Mouse (Mus musculus): ENCODE measurements around the gene Prkaca. TPM values are rescaled to one million over a fixed set of nuclear protein-coding genes. Genes with fewer than 3 reads are reported as not detected.

Gene Prkaca
- total and polyA plus RNA-seq, 2 experiments: 23.0 to 47.8 TPM

DNA sequence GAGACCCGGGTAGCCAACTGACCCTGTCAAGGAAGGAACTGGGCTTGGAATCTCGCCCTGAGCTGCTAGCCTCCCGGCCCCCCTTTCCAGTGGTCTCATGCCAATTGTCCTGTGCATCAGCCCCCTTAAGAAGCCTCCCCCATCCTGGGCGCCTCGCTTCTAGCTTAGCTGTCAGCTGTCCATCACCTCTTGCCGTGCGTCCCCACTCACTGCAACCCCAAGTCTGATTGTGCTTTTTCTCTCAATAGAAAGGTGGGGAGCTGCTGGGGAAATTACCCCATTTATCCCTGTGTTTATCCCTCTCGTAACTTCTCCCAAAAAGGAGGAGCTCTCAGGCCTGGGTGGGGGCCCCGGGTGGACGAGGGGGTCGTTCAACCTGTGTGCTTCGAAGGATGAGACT, 23.2 kb downstream of the Prkaca start:
- no peak for DNase-seq (ENCODE audit: extremely low read depth, low read depth, low spot score)
- Histone ChIP-seq H3K9ac (ENCODE audit: low read depth, low read length) (no peak overlapping the region), H3K27me3 (ENCODE audit: control insufficient read depth, insufficient read depth, low read length) (no peaks in the 10 kb centered on the region), H3K4me3 (ENCODE audit: insufficient read depth, low read depth, low read length) (no peak overlapping the region), H3K36me3 (ENCODE audit: control insufficient read depth, insufficient read depth, low read length) (peaks cover 9% of the 10 kb centered on the region), H3K79me2 (ENCODE audit: control insufficient read depth, insufficient read depth, low read length) (no peaks in the 10 kb centered on the region), H3K4me1 (ENCODE audit: control insufficient read depth, insufficient read depth, low read length) (peaks cover 12% of the 10 kb centered on the region), H3K27ac (replicated peaks; ENCODE audit: insufficient read depth, low read depth, low read length) (no peak overlapping the region)
- 60% methylated on average over 12 of the region's 12 CpGs for WGBS
- no peak for TF ChIP-seq POLR2A (IDR thresholded peaks at IDR 0.05; ENCODE audit: extremely low read depth, insufficient read depth, low read length)
- TF ChIP-seq CTCF (IDR thresholded peaks at IDR 0.05; ENCODE audit: low read depth, low read length): no peak

DNA sequence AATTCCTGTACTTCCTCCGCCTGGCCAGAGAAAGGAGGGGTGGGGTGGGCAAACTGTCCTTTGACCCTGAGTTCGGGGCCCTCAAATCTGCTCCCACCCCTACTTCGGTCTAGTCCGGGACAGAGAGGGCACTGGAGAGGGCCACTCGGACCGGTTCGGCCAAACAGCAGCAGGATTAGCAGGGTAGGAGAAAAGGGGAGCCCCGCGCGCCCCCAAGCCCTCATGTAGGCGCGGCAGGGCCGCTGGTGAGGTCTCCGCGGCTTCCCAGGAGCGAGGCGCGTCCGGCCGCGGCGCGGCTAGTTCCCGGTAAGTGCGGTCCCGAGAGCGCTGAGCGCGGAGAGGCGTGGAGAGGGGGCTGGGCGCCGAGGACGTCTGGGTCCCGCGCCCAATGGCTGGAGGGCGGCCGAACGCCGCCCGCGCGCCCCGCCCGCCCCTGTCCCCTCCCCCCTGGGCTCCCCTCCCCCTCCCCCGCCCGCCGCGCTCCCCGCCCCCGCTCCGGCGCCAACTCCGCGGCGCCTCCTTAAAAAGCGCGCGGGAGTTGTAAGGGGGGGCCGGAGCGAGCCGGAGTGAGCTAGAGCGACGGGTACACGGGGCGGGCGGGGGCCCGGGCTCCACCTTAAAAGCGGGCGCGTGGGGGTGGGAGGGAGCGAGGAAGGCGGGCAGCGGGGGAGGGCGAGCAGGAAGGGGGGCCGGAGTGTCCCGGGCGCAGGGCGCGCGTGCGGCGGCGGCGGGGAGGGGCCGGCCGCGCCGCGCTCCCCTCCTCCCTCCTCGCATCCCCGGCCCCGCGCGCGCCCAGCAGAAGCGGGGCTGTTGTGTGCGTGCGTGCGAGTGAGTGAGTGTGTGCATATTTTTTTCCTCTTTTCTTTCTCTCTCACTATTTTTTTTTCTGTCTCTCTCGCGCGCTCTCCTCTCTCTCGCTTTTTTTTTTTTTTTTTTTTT, 24.0 kb downstream of the Prkaca start:
- H3K79me2 ChIP-seq (ENCODE audit: control insufficient read depth, insufficient read depth, low read length): no peaks in the 10 kb centered on the region
- DNase-seq (ENCODE audit: extremely low read depth, low read depth, low spot score): peak; percentile 70
- peaks cover 5% of the 10 kb centered on the region for H3K36me3 ChIP-seq (ENCODE audit: control insufficient read depth, insufficient read depth, low read length)
- no peaks in the 10 kb centered on the region for H3K27me3 ChIP-seq (ENCODE audit: control insufficient read depth, insufficient read depth, low read length)
- peaks cover 12% of the 10 kb centered on the region for H3K4me1 ChIP-seq (ENCODE audit: control insufficient read depth, insufficient read depth, low read length)
- 1% methylated on average over 58 of the region's 103 CpGs for WGBS
- TF ChIP-seq POLR2A (IDR thresholded peaks at IDR 0.05; ENCODE audit: extremely low read depth, insufficient read depth, low read length) (peak; percentile 87), CTCF (IDR thresholded peaks at IDR 0.05; ENCODE audit: low read depth, low read length) (no peak)
- H3K27ac ChIP-seq (replicated peaks; ENCODE audit: insufficient read depth, low read depth, low read length): peak overlapping the region; percentile 84
- H3K9ac ChIP-seq (ENCODE audit: low read depth, low read length): peak overlapping the region; percentile 99
- peak overlapping the region; percentile 91 for H3K4me3 ChIP-seq (ENCODE audit: insufficient read depth, low read depth, low read length)

DNA sequence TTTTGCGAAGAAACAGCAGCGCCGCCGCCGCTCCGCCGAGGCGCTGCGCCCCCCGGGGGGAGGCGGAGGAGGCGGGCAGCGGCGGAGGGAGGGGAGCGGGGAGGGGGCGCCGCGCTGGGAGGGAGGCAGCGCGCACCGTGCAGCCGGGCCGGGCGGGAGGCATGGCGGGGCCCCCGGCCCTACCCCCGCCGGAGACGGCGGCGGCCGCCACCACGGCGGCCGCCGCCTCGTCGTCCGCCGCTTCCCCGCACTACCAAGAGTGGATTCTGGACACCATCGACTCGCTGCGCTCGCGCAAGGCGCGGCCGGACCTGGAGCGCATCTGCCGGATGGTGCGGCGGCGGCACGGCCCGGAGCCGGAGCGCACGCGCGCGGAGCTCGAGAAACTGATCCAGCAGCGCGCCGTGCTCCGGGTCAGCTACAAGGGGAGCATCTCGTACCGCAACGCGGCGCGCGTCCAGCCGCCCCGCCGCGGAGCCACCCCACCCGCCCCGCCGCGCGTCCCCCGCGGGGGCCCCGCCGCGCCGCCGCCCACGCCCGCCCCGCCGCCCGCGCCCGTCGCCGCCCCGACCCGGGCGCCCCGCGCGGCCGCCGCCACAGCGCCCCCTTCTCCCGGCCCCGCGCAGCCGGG, 24.8 kb downstream of the Prkaca start, which contains the start of gene Samd1:
Gene Samd1 (plus strand): TSS at position 162 of the 631 bp plus-strand sequence.
- no peak for TF ChIP-seq CTCF (IDR thresholded peaks at IDR 0.05; ENCODE audit: low read depth, low read length)
- TF ChIP-seq POLR2A (IDR thresholded peaks at IDR 0.05; ENCODE audit: extremely low read depth, insufficient read depth, low read length): no peak
- Histone ChIP-seq H3K4me1 (ENCODE audit: control insufficient read depth, insufficient read depth, low read length) (peaks cover 12% of the 10 kb centered on the region), H3K27me3 (ENCODE audit: control insufficient read depth, insufficient read depth, low read length) (no peaks in the 10 kb centered on the region), H3K36me3 (ENCODE audit: control insufficient read depth, insufficient read depth, low read length) (no peaks in the 10 kb centered on the region; the same call in 1 of the 2 replicates), H3K4me3 (ENCODE audit: insufficient read depth, low read depth, low read length) (peak within 1 kb of the TSS; percentile 91), H3K27ac (replicated peaks; ENCODE audit: insufficient read depth, low read depth, low read length) (peak within 1 kb of the TSS; percentile 84), H3K9ac (ENCODE audit: low read depth, low read length) (peak within 1 kb of the TSS; percentile 99), H3K79me2 (ENCODE audit: control insufficient read depth, insufficient read depth, low read length) (no peaks in the 10 kb centered on the region)
- WGBS: 17% methylated on average over 101 of the region's 112 CpGs
- no peak for DNase-seq (ENCODE audit: extremely low read depth, low read depth, low spot score)

DNA sequence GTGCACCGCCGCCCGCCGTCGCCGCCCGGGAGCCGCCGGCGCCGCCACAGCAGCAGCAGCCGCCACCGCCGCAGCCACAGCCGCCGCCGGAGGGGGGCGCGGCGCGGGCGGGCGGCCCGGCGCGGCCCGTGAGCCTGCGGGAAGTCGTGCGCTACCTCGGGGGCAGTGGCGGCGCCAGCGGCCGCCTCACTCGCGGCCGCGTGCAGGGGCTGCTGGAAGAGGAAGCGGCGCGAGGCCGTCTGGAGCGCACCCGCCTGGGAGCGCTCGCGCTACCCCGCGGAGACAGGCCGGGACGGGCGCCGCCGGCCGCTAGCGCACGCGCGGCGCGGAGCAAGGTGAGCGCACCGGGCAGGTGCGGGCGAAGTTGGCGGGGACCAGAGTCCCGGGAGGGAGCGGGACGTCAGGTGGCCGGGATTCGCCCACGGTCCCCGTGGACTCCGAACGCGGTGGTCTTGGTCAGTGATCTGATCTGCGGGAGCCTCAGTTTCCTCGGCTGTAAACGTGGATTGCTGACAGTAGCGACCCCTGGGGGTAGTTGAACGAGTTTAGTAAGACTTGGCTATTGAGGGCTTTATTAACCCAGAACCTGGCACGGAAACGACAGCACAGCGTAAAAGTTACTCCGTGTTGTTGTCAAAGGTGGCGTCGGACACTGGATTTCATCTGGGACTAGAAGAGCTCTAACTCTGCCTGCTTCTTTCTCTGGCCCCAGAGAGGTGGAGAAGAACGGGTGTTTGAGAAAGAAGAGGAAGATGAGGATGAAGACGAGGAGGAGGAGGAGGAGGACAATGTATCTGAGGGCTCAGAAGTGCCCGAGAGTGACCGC, 25.7 kb downstream of the Prkaca start:
- H3K36me3 ChIP-seq (ENCODE audit: control insufficient read depth, insufficient read depth, low read length): no peaks in the 10 kb centered on the region; the same call in 1 of the 2 replicates
- peaks cover 21% of the 10 kb centered on the region for H3K4me1 ChIP-seq (ENCODE audit: control insufficient read depth, insufficient read depth, low read length)
- H3K27me3 ChIP-seq (ENCODE audit: control insufficient read depth, insufficient read depth, low read length): no peaks in the 10 kb centered on the region
- 10% methylated on average over 89 of the region's 92 CpGs for WGBS
- TF ChIP-seq CTCF (IDR thresholded peaks at IDR 0.05; ENCODE audit: low read depth, low read length): no peak
- peak; percentile 70 for DNase-seq (ENCODE audit: extremely low read depth, low read depth, low spot score)
- H3K9ac ChIP-seq (ENCODE audit: low read depth, low read length): peak overlapping the region; percentile 82
- H3K27ac ChIP-seq (replicated peaks; ENCODE audit: insufficient read depth, low read depth, low read length): peak overlapping the region; percentile 63
- no peaks in the 10 kb centered on the region for H3K79me2 ChIP-seq (ENCODE audit: control insufficient read depth, insufficient read depth, low read length)
- peak overlapping the region; percentile 71 for H3K4me3 ChIP-seq (ENCODE audit: insufficient read depth, low read depth, low read length)

DNA sequence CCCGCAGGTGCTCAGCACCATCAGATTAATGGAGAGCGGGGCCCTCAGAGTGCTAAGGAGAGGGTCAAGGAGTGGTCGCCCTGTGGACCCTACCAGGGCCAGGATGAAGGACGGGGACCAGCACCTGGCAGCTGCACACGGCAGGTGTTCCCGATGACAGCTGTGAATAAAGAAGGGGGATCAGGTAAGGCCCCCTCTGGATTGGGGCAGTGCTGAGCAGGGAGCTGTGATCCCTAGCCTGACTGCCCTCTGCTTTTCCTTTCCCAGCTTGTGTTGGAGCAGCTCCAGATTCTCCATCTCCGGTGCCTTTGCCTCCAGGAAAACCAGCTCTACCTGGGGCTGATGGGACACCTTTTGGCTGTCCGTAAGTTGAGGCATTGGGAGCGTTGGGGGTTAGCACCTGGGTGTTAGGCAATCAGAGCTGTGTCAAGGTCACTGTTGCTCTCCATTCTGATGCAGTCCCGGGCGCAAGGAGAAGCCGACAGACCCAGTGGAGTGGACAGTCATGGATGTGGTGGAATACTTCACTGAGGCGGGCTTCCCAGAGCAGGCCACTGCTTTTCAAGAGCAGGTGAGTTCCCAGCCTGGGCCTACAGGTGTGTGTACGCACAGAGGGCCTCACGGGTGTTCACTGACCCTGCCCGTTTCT, 26.4 kb downstream of the Prkaca start:
- TF ChIP-seq POLR2A (IDR thresholded peaks at IDR 0.05; ENCODE audit: extremely low read depth, insufficient read depth, low read length) (no peak), CTCF (IDR thresholded peaks at IDR 0.05; ENCODE audit: low read depth, low read length) (no peak)
- no peak overlapping the region for H3K4me3 ChIP-seq (ENCODE audit: insufficient read depth, low read depth, low read length)
- H3K79me2 ChIP-seq (ENCODE audit: control insufficient read depth, insufficient read depth, low read length): no peaks in the 10 kb centered on the region
- H3K36me3 ChIP-seq (ENCODE audit: control insufficient read depth, insufficient read depth, low read length): no peaks in the 10 kb centered on the region; the same call in 1 of the 2 replicates
- WGBS: 40% methylated on average over 16 of the region's 16 CpGs
- H3K4me1 ChIP-seq (ENCODE audit: control insufficient read depth, insufficient read depth, low read length): peaks cover 25% of the 10 kb centered on the region
- H3K27me3 ChIP-seq (ENCODE audit: control insufficient read depth, insufficient read depth, low read length): no peaks in the 10 kb centered on the region
- DNase-seq (ENCODE audit: extremely low read depth, low read depth, low spot score): peak; percentile 58
- peak overlapping the region; percentile 82; the same call in 1 of the 2 replicates for H3K9ac ChIP-seq (ENCODE audit: low read depth, low read length)
- no peak overlapping the region for H3K27ac ChIP-seq (replicated peaks; ENCODE audit: insufficient read depth, low read depth, low read length)
